Mouse (Mus musculus): ENCODE measurements at regions not wholly inside any gene's neighbourhood (a gene's known extent, or its start where the extent isn't known, plus 50 kb on each side); places are given as distances from the start of the nearest gene placed in this dataset.
"Not testable (repeated sequence)": the region's sequence is repeated elsewhere in the genome, so short reads cannot be mapped to it uniquely, and the experiment has no call there.

DNA sequence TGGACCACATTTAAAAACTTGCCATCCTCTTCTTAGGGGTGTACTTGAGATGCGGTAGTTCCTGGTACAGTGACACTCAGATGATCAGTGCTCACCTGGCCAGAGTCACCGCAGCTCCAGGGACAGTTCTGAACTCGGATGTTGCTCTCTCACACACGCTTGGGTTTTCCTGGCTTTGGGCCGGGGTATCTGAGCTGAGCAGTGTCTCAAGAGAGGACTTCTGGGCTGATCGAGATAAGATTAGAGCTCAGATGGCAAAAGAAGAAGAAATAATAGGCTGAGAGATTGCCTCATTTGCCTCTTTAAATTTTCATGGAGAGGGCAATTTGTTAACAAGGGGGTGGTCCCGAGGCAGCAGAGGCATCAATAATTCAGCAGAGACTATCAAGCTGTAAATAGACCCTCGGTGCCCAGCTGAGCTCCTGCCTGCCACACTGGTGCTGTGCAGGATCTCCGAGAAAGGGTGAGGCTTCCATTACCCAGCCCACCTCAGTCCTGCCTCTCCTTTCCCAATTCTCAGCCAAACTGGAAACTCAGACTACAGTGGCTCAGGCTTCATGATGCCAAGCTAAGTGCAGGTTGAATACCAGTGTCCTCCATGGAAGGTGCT, 133.7 kb downstream of the Tsen15 start:
- no peak for DNase-seq (ENCODE audit: low read depth, low spot score)

DNA sequence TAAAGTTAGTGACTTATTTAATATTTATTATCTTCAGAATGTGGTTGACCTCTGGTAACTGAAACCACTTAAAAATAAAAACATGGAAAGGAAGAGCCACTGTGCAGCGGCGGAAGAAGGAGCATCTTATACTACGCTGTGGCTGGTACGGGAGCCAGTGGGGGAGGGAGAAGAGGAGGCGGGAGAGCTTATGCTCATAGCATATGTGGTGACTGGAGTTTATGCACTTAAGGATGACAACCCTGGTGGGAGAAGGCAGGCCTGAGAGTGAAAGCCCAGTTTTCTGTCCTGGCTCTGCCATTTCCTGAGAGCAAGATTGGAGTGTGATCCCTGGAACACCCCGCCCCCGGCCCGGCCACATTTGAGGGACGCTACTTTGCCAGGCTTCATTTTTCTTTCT, 145.5 kb downstream of the Tsen15 start:
- no peak for DNase-seq (ENCODE audit: low read depth, low spot score)

DNA sequence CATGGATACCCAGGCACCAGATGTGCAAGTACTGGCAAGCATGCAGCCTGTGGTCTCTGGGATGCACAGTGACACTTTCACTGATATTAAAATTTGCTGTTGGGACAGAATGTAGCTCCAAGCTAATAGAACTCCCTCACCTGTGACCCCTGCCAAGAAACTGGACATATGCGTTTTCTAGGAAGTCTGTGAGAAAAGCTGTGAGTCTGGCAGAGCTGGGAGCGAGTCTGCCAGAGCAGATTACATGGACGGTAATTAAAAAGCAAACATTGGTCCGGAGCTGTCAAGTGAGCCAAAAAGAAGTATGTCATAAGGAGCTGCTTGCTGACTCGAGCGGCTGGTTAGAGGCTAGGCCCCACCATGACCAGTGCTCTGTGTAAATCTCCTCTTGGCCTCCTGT, 147.1 kb downstream of the Tsen15 start:
- no peak for DNase-seq (ENCODE audit: low read depth, low spot score)

DNA sequence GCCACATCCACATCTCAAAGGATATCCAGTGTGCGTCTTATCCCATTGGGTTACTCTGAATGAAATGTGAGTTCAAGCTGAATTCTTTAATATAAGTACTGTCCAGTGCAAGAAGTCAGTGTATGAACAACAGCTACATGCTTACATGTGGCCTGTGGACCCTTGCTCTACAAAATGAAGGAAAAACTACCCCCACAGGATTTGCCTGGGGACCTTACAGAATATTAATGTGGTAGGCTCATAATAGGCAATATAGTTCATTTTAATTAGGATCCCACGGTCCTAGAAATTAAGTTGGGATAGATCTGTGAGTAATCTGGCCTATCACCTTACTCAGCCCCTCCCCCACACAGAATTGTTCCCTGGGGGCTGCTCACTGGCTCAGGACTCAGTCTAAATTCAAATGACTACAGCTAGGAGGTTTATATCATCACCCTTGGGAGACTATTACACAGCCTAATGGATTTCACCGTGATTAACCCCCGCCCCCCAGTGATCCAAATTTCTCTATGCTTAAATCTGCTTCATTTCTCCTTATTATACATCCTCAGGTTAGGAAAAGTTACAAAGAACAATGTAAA, 145.4 kb upstream of the 1700025G04Rik start:
- DNase-seq (ENCODE audit: low read depth, low spot score): no peak

DNA sequence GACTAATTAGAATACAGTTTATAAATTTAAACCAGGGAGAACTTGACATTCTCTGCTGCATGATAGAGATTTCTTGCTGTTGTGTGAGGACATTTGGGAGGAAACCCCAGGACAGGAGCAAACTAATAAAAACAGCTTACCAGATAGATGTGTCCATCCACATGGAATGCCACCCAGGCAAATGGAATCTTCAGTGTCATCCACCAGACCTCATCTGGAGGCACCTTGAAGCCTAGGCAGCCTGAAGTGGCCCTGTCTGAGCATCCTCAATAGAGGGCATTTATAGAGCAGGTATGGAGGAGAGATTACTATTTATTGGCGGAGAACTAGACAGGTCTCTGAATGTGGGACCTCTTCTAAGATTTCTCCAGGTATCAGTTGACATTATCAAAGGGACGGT, 144.8 kb upstream of the 1700025G04Rik start:
- no peak for DNase-seq (ENCODE audit: low read depth, low spot score)

DNA sequence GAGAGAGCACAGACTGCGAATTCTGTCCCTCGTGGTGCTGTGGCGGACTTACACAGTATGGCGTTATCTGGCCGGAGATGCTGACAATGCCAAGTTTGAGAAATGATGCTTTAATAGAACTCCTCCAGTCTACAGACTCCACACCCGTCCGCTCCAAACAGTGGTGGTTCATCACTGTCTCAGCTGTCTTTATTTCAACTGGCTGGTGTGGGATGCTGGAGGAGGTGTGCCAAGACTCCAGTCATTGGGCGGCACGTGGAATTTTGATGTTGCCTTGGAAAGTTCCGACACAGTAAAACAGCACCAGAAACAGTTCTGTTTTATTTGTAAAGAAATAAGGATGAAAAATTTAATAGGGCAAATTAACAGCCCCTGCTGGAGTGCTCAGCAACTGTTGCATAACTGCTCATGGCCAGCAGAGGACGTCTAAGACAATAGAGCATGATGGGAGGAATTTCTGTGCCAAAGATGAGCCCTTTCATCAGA, 141.8 kb upstream of the 1700025G04Rik start:
- DNase-seq (ENCODE audit: low read depth, low spot score): no peak

DNA sequence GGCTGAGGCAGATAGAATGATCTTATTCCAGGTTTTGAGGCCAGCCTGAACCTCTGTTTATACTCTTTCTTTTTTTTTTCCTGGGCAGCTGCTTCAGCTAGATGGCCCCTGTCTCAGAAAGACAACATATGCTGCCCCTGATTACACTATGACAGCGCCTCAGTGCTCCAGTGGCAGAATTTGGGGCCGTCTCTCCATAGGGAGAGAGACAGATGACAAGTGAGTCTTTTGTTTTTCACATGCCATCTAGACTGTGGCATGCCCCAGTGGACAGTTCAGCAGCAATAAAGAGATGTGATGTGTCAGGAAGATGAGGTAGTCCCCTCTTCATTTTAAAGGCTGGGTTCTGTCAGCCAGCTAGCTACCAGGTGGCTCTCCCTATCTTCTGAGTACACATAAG, 139.8 kb upstream of the 1700025G04Rik start:
- no peak for DNase-seq (ENCODE audit: low read depth, low spot score)

DNA sequence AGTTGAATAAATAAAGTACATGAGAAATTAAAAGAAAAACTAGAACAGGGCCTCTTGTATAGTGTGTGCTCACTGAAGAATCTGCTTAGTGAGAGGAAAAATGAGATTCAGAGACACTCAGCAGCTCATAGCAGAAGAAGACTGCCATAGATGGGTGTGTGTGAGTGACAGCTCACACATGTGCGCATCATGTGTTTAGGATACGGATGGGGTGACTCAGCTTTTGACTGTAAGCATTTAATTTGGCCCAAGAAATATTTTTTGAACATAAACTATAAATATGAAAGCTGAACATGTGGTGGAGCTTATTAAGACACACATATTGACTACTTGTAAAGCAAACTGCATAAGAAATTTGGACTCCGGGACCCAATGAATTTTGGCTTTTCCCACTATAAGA, 136.1 kb upstream of the 1700025G04Rik start:
- no peak for DNase-seq (ENCODE audit: low read depth, low spot score)

DNA sequence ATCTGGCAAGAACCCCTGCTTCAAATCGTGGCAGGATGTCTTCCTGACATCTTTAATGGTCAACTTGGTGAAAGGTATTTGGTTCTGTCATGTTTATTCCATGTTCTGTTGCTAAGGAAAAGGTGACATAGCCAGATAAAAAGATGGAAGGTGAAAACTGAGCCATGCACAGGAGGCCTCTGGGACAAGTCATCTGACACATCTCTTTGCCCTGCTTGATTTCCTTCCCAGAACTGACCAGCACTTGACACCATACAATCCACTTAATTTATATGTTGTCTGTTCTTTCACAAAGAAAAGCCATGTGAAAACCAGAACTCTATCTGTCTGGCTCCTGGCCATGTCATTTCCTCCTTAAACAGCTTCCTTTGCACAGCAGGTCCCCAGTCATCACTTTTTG, 133.7 kb upstream of the 1700025G04Rik start:
- no peak for DNase-seq (ENCODE audit: low read depth, low spot score)

DNA sequence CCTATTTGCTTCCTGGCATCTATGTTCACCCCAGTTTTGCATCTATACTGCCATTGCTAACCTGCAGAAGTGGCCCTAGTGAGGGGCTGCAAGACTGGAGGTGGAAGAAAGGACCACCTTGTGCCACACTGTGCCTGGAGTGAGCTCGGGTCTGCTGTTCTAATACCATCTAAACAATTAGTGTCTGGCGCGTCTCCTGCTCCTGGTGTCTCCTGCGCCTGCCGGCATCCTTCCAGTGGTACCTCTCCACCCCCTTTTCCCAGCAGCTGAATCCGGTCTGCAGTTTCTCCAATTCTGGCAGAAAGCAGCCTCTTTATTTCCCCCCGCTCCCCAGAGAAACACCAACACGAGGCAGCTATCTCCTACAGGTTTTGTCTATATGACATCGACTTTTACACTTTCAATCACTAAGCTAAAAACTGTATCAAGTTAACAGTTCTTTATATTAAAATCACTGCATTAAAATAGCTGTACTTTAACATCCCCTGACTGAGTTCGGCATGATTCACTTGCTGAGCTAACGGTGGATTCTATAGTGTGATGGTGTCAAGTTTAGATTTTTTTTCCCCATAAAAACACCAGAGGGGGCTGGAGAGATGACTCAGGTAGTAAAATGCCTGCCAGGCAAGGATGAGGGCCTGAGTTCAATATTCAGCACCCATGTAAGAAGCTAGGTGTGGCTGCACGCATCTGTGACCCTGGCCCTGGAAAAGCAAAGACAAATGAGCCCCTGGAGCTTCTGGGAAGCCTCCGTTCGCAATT, 131.1 kb upstream of the 1700025G04Rik start:
- no peak for DNase-seq (ENCODE audit: low read depth, low spot score)

DNA sequence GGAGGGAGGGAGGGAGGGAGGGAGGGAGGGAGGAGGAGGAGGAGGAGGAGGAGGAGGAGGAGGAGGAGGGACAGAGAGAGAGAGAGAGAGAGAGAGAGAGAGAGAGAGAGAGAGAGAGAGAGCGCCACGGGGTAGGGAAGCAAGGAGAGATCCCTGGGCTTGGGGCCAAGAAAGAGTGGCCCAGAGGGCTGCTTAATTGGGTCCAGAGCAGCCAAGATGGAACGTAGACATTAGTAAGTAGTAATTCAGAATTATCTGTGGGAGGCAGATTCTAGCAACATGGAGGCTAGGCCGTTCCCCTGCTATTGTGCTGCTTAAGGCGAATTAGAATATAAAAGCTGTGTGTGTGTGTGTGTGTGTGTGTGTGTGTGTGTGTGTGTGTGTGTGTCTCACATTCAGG, 129.8 kb upstream of the 1700025G04Rik start:
- DNase-seq (ENCODE audit: low read depth, low spot score): not testable (repeated sequence)

DNA sequence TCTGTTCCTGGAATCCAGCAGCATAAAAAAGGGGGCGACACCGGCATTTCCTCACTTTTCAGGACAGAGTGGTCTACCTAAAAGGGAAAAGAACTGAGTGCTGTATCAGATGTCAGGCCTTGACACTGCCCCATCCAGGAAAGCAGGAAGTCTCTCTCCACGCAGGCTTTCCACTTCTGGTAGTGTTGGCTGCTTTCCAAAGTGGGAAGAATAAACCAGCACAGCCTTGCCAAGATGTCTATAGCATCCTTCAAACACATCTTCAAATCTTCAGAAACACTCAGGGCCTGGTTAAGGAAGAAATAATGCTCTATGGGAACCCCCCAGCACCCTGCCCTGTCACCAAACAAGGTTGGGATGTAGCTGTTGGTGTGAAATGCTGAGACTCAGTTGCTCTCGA, 127.5 kb upstream of the 1700025G04Rik start:
- no peak for DNase-seq (ENCODE audit: low read depth, low spot score)

DNA sequence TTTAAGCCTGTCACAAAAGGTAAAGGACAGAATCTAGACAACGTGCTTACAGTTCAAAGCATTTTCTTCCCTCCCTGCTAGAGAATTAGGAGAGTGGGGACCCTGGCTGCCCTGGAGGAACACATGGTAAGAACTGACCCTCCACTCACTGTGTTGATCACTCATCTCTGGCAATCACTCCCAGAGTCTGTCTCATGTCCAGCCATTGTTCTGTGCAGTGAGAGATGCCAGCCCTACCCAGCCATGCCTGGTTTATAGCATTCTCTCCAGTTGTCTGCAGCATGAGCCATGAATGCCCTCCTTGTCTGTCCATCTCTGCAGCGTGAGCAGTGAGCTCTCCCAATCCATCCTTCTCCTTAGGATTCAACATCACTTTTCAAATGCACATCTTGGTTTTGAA, 124.5 kb upstream of the 1700025G04Rik start:
- DNase-seq (ENCODE audit: low read depth, low spot score): no peak

DNA sequence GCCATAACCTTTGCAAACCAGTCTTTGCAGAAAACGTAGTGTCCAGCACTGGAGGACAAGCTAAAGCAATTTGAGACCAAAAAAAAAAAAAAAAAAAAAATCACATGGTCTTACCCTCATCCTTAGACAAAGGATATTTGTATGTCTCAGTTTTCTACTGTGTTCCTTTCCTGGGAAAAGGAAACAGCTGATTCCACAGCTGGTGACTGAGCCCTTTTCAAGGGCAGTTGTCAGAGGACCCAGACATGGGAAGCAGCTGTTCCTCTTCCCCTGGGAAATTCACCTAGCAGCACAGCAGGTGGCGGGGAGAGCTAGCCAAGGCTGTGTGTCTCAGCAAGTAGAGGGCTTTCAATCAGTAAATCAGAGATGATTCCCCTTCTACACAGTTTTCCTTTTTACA, 113.3 kb upstream of the 1700025G04Rik start:
- no peak for DNase-seq (ENCODE audit: low read depth, low spot score)

DNA sequence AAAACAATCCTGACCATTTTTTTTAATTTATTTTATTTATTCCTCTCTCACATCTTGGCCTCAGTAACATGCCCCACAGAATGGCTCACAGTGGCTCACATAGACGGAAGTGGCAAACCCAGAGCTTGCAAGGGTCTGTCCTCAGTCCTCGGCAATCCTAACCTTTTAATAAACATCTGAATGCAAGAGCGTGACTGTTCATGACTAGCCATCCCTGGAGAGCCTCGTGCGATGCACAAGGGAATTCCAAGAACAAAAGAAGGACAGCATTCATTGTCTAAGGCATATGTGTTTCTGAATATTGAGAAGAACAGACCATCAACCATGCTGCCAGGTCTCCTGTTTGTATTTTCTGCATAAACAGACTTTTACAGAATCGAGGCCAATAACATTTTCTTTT, 98.8 kb upstream of the 1700025G04Rik start:
- no peak for DNase-seq (ENCODE audit: low read depth, low spot score)

DNA sequence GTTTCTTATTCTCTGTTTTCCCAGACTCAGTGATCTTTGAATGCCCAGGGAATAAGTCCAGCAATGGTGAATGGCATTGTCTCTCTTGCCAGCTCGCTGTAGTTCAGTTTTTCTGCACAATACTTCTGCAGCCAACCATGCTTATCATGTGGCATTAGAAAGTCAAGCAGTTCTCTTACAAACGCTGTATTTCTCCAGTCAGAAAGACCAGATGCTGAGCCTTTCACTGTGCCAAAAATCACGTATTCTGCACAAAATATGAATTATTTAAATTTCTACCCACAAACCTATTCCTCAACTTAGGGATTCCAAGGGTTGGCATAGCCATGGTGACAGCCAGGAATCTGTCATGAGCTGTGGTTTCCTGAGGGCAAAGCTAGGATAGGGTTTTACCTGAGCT, 95.0 kb upstream of the 1700025G04Rik start:
- no peak for DNase-seq (ENCODE audit: low read depth, low spot score)

DNA sequence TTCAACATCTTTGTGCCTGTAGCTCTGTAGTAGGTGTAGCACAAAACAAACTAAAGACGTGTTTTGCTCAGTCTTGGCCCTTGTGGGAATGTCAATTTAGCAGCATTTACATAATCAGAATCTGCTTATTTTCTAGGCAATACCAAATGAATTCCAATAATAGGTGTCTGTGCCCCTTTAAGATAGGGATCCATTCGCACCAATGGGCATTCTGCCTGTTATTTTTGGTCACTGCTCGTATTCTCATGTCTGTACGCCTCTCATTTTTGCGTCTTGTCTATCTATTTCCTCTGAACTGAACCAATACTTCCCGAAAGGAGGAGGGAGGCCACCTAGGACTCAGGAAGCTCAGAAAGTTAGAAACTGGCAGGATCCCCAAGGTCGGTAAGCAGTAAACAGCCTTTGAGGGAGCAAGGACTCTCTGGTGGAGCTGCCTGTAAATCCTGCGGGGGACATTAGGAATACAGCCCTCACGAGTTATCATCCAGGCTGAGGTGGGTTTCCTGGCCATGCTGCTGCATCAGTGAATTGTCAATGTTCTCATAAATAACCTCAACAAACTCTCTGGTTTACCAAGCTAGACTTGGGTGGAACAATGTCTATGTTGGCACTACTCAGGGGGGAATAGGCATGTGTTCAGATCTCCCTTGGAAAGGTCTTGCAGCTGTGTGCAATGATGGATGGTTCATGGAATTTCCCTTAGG, 86.5 kb upstream of the 1700025G04Rik start:
- DNase-seq (ENCODE audit: low read depth, low spot score): no peak

DNA sequence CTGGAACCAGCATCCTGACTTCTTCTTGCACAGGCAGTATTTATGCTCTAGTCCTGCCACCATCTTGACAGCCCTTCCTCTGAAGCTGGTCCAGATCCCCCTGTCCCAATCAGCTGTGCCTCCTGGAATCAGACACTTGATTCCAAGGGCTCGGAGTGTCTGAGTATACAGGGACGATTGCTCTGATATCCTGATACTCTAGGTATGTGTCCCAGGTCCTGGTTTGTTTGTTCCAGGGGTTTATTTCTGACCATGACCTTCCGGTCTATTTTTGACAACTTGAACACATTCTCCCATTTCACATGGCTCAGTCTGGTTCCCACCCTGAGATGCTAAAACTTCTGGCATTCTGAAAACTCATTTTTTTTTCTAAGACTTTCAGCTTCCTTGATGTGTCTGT, 85.8 kb upstream of the 1700025G04Rik start:
- DNase-seq (ENCODE audit: low read depth, low spot score): no peak

DNA sequence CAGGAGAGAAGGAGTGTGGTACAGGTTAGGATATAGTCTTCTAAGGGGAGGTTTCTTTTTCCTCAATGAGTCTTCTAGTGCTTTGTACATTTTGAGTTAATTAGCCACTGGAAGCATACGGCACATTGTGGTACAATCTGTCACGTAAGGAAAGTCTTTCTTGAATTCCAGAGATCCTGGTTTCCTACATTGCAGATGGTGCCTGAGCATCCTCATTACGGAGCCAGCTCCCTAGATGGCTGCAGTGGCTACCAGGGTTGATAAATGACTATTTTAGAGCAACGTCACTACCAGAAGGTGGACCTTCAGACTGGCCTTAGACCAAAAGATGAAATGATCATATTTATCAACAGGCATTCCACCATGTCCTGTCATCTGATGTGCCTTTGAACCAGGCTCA, 84.5 kb upstream of the 1700025G04Rik start:
- DNase-seq (ENCODE audit: low read depth, low spot score): no peak

DNA sequence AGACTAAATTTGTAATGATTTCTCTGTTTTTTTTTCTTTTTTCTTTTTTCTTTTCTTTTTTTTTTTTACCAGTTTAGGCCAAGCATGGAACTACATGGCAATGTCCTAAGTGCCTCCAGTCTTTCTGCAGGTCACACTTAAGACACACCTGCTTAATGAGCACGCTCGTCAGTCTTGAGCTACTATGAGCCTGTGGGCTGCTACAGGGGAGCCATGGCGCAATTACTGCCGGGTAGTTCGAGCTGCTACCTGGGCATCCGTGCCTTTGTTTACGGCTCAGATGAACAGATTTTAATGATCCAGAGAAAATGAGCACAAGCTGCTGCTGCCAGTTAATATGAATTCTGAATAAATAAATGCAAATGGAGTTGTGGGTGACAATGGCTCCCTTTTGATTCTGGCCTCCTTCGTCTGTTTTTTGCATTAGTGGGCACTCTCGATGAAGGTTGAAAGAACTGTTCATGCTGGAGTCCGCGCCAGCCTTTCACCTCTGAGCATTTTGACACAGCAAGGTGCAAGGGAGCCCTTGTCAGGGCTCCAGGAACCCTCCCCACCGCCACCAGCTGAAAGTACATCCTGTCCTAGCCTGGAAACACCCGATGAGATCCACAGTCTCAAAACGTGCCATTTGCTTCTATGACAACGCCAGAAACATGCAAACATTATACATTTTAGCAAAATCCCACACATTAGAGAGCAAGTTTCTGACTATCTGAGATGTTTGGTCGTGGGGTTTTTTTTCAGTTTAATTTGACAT, 81.3 kb upstream of the 1700025G04Rik start:
- no peak for DNase-seq (ENCODE audit: low read depth, low spot score)

DNA sequence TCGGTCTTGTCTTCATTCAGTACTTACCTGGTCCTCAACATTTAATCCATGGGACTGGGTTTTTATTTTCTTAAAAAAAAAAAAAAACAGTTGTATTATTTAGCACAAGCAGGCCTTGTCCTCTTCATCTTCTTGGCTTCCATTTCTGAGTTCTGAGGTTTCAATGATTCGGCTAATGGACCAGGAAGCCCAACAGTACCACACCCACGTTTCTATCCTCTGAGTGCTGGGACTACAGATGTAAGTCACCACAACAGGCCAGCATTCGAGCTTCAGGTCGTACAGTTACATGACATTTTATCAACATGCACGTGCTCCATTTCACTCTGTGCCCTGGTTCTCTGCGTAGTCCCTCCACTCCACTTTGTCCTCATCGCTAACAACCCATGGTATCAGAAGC, 80.7 kb upstream of the 1700025G04Rik start:
- no peak for DNase-seq (ENCODE audit: low read depth, low spot score)

DNA sequence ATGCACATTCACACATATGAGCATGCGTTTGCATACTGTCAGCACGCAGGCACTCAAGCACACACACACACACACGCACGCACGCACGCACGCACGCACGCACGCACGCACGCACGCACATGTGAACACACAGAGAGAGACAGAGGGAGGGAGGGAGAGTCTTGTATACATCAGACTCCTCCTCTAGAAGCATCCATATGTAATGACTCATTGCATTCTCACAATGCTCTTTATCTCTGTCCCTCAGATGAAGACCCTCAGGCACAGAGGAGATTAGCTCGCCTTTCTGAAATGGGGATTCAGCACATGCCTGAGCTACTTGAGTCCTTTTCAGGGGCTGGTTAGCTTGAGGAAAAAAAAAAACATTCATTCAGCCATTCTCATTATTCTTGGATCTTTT, 79.6 kb upstream of the 1700025G04Rik start:
- no peak for DNase-seq (ENCODE audit: low read depth, low spot score)

Data from A20 (cell line).